Mouse (Mus musculus) forebrain, postnatal 0 days (tissue): ENCODE measurements around the gene Olfr672. TPM values are rescaled to one million over a fixed set of nuclear protein-coding genes. Genes with fewer than 3 reads are reported as not detected.
"Not testable (repeated sequence)": the region's sequence is repeated elsewhere in the genome, so short reads cannot be mapped to it uniquely, and the experiment has no call there.

Experiments used
- ATAC-seq: fragments of 200-750 bp; cut with Nextera tagmentation; 2 replicates; pipeline ENCODE4 v1.8.0; 2017; ENCODE audit warnings: mild to moderate bottlenecking, moderate library complexity
- DNase-seq: peaks from one replicate; pipeline ENCODE4 v3.0.0-alpha.2; 2015
- H3K27ac ChIP-seq: fragments of 300-500 bp; sonication (generic); 2 replicates; pipeline ENCODE4 v1.5.1; 2014; ENCODE audit warnings: low read depth, mild to moderate bottlenecking, antibody characterized with exemption, low read length, moderate library complexity, mixed read lengths
- H3K27me3 ChIP-seq: fragments of 300-500 bp; sonication (generic); 2 replicates; pipeline ENCODE4 v1.6.1; 2014; ENCODE audit warnings: mild to moderate bottlenecking, low read length, mixed read lengths; ENCODE audit not compliant: insufficient read depth
- H3K36me3 ChIP-seq: fragments of 300-500 bp; sonication (generic); 2 replicates; pipeline ENCODE4 v1.6.1; 2014; ENCODE audit warnings: mild to moderate bottlenecking, moderate library complexity; ENCODE audit not compliant: insufficient read depth
- H3K4me1 ChIP-seq: fragments of 300-500 bp; sonication (generic); 2 replicates; pipeline ENCODE4 v1.6.1; 2014; ENCODE audit warnings: antibody characterized with exemption; ENCODE audit not compliant: insufficient read depth
- H3K4me2 ChIP-seq: fragments of 300-500 bp; sonication (generic); 2 replicates; pipeline ENCODE4 v1.6.1; 2014; ENCODE audit warnings: low read depth, mild to moderate bottlenecking, moderate library complexity
- H3K4me3 ChIP-seq: fragments of 300-500 bp; sonication (generic); 2 replicates; pipeline ENCODE4 v1.5.1; 2014; ENCODE audit warnings: low read depth, low read length, mixed read lengths
- H3K9ac ChIP-seq: fragments of 300-500 bp; sonication (generic); 2 replicates; pipeline ENCODE4 v1.6.1; 2014; ENCODE audit warnings: mild to moderate bottlenecking
- H3K9me3 ChIP-seq: fragments of 300-500 bp; sonication (generic); 2 replicates; pipeline ENCODE4 v1.6.1; 2016; ENCODE audit warnings: low read length
- CTCF ChIP-seq: sonication (generic); IDR thresholded peaks from 2 replicates; pipeline ENCODE4 v1.5.1; 2016; ENCODE audit warnings: antibody characterized with exemption, control low read depth, low read depth
- WGBS: fragments of 180-500 bp; shearing (Covaris S2); extraction: QIAGEN DNeasy Blood & Tissue Kit; methylation state at CpG from one replicate; pipeline ENCODE4 v1.1.7; 2014; 5-methylcytosine and 5-hydroxymethylcytosine counted together
- polyA plus RNA-seq: library from polyadenylated mRNA; unstranded; fragments of >200 nt; fragmentation: Nextera tagmentation; extraction: Ambion mirVana; gene quantifications from 2 replicates; pipeline ENCODE4 v1.2.1, GENCODE M21; 2015
- total RNA-seq: library from RNA; depleted of rRNA; stranded (reverse); fragments of >200 nt; gene quantifications from 2 replicates; pipeline ENCODE4 v1.2.3, GENCODE M21; 2014; rRNA removed

Olfr672 gene
- total and polyA plus RNA-seq, 2 experiments from 2014 or later: not detected

DNA sequence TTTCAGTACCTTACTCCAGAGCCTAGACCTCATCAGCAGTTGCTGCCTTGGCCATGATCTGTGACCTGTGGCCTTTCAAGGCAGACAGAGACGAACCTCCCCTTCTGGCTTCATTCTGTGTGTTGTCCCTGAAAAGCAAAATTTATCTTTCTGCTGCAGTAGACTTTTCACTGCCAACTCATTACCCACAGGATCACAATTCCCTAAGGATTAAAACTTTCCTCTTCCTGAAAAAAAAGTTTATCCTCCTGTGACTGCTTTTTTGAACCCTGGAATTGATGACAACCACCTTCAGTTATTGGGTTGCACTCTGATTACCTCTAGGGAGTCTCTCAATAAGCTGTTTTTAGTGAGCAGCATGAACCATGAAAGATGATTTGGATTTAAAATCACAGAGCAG is 39.3 kb downstream of the Olfr672 start, which contains the start of gene Olfr670:
Olfr670 (minus strand) TSS at position 101 of the 400 bp plus-strand sequence.
- no peak for DNase-seq

DNA sequence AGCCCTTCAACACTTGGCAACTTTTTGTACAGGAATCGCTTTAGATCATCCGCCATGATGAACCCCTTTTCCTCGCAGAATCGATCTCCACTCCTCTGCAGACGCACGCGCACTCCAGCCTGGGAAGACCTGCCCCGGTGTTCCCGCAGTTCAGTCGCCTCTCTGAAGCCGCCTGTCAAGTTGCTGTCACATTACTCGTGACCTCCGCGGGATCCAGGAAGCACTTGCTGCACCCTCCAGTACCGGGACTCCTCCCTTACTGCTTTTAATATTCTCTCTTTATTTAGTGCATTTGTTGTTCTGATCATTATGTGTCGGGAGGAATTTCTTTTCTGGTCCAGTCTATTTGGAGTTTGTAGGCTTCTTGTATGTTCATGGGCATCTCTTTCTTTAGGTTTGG is 51.6 kb downstream of the Olfr672 start:
- not testable (repeated sequence) for H3K9me3 ChIP-seq, ATAC-seq, H3K9ac ChIP-seq, H3K4me1 ChIP-seq, H3K27ac ChIP-seq, DNase-seq, H3K4me3 ChIP-seq, H3K27me3 ChIP-seq, H3K36me3 ChIP-seq, H3K4me2 ChIP-seq
- WGBS: 94% methylated on average over 16 of the region's 16 CpGs

More for the DNA sequence above, 39.3 kb downstream of the Olfr672 start, which contains the start of gene Olfr670:
- no peak for ATAC-seq
- Histone ChIP-seq H3K9me3 (no peaks in the 10 kb centered on the region), H3K36me3 (no peaks in the 10 kb centered on the region), H3K4me1 (no peaks in the 10 kb centered on the region), H3K4me3 (no peak within 1 kb of the TSS), H3K4me2 (no peak within 1 kb of the TSS), H3K9ac (no peak within 1 kb of the TSS), H3K27ac (no peak within 1 kb of the TSS), H3K27me3 (no peaks in the 10 kb centered on the region)
- 63% methylated on average over 1 of the region's 1 CpGs for WGBS
- no peak for TF ChIP-seq CTCF

Other genes starting within 250 kb of the Olfr672 start
- not detected in 2 replicates for gene Usp17le, start 224.6 kb downstream of the Olfr672 start, total RNA-seq
- gene Usp17le, start 224.6 kb downstream of the Olfr672 start, polyA plus RNA-seq: not detected in 2 replicates
- gene Usp17lb, start 159.4 kb downstream of the Olfr672 start, total RNA-seq: not detected in 2 replicates
- not detected in 2 replicates for gene Usp17lb, start 159.4 kb downstream of the Olfr672 start, polyA plus RNA-seq
- not detected in 2 replicates for gene Usp17la, start 145.0 kb downstream of the Olfr672 start, total RNA-seq
- gene Usp17la, start 145.0 kb downstream of the Olfr672 start, polyA plus RNA-seq: not detected in 2 replicates
- gene Olfr665, start 124.0 kb downstream of the Olfr672 start, total RNA-seq: not detected in 2 replicates
- not detected in 2 replicates for gene Olfr665, start 124.0 kb downstream of the Olfr672 start, polyA plus RNA-seq
- not detected in 2 replicates for gene Olfr666, start 106.1 kb downstream of the Olfr672 start, total RNA-seq
- gene Olfr666, start 106.1 kb downstream of the Olfr672 start, polyA plus RNA-seq: not detected in 2 replicates
- gene Olfr667, start 80.5 kb downstream of the Olfr672 start, total RNA-seq: not detected in 2 replicates
- not detected in 2 replicates for gene Olfr667, start 80.5 kb downstream of the Olfr672 start, polyA plus RNA-seq
- gene Olfr668, start 74.0 kb downstream of the Olfr672 start, total RNA-seq: not detected in 2 replicates
- not detected in 2 replicates for gene Olfr668, start 74.0 kb downstream of the Olfr672 start, polyA plus RNA-seq
- gene Olfr669, start 67.8 kb downstream of the Olfr672 start, total RNA-seq: not detected in 2 replicates
- gene Olfr669, start 67.8 kb downstream of the Olfr672 start, polyA plus RNA-seq: not detected in 2 replicates
- not detected in 2 replicates for gene Olfr670, start 39.4 kb downstream of the Olfr672 start, total RNA-seq
- gene Olfr670, start 39.4 kb downstream of the Olfr672 start, polyA plus RNA-seq: not detected in 2 replicates
- not detected in 2 replicates for gene Olfr671, start 22.9 kb downstream of the Olfr672 start, total RNA-seq
- gene Olfr671, start 22.9 kb downstream of the Olfr672 start, polyA plus RNA-seq: not detected in 2 replicates
- not detected in 2 replicates for gene Olfr675, start 26.4 kb upstream of the Olfr672 start, total RNA-seq
- gene Olfr675, start 26.4 kb upstream of the Olfr672 start, polyA plus RNA-seq: not detected in 2 replicates
- gene Olfr676, start 30.7 kb upstream of the Olfr672 start, total RNA-seq: not detected in 2 replicates
- not detected in 2 replicates for gene Olfr676, start 30.7 kb upstream of the Olfr672 start, polyA plus RNA-seq
- gene Olfr677, start 49.3 kb upstream of the Olfr672 start, total RNA-seq: not detected in 2 replicates
- gene Olfr677, start 49.3 kb upstream of the Olfr672 start, polyA plus RNA-seq: not detected in 2 replicates
- not detected in 2 replicates for gene Olfr678, start 62.4 kb upstream of the Olfr672 start, total RNA-seq
- gene Olfr678, start 62.4 kb upstream of the Olfr672 start, polyA plus RNA-seq: not detected in 2 replicates
- not detected in 2 replicates for gene Olfr679, start 79.2 kb upstream of the Olfr672 start, total RNA-seq
- not detected in 2 replicates for gene Olfr679, start 79.2 kb upstream of the Olfr672 start, polyA plus RNA-seq
- not detected in 2 replicates for gene Olfr680-ps1, start 90.8 kb upstream of the Olfr672 start, total RNA-seq
- not detected in 2 replicates for gene Olfr680-ps1, start 90.8 kb upstream of the Olfr672 start, polyA plus RNA-seq
- not detected in 2 replicates for gene Olfr681, start 114.8 kb upstream of the Olfr672 start, total RNA-seq
- not detected in 2 replicates for gene Olfr681, start 114.8 kb upstream of the Olfr672 start, polyA plus RNA-seq
- gene Olfr683, start 145.0 kb upstream of the Olfr672 start, total RNA-seq: not detected in 2 replicates
- gene Olfr683, start 145.0 kb upstream of the Olfr672 start, polyA plus RNA-seq: not detected in 2 replicates
- gene Olfr684, start 161.6 kb upstream of the Olfr672 start, total RNA-seq: not detected in 2 replicates
- not detected in 2 replicates for gene Olfr684, start 161.6 kb upstream of the Olfr672 start, polyA plus RNA-seq
- not detected in 2 replicates for gene Olfr685, start 184.0 kb upstream of the Olfr672 start, total RNA-seq
- not detected in 2 replicates for gene Olfr685, start 184.0 kb upstream of the Olfr672 start, polyA plus RNA-seq
- gene Olfr686, start 205.5 kb upstream of the Olfr672 start, total RNA-seq: not detected in 2 replicates
- not detected in 2 replicates for gene Olfr686, start 205.5 kb upstream of the Olfr672 start, polyA plus RNA-seq